Mouse (Mus musculus): Measurements from ENCODE around the gene Aldob. TPM values are rescaled to one million over a fixed set of nuclear protein-coding genes. Genes with fewer than 3 reads are reported as not detected.
A peak's percentile ranks its signal among the peaks of the same experiment; 100 is the strongest.
"Not testable (repeated sequence)": the region's sequence is repeated elsewhere in the genome, so short reads cannot be mapped to it uniquely, and the experiment has no call there.

Aldob gene
- polyA plus RNA-seq, 1 experiment from 2014 or later, result 1.1 TPM

- WGBS, result 84% methylated on average over 3 of the region's 3 CpGs
- no peaks in the 10 kb centered on the region for H3K4me1 ChIP-seq
- no peak overlapping the region for H3K9ac ChIP-seq
- H3K36me3 ChIP-seq, result peaks cover 16% of the 10 kb centered on the region
- H3K27me3 ChIP-seq, result no peaks in the 10 kb centered on the region
- no peaks in the 10 kb centered on the region; the same call in 1 of the 2 replicates for H3K9me3 ChIP-seq
- H3K27ac ChIP-seq, result no peak overlapping the region
- H3K4me3 ChIP-seq, result no peak overlapping the region
- ATAC-seq (ENCODE audit: borderline replicate concordance, extremely low read depth, low FRiP score, low TSS enrichment), result no peak
- no peak overlapping the region for H3K4me2 ChIP-seq
Observed at GRCm38 (mm10) chr4:49535036-49535435, 14.3 kb downstream of the Aldob start.

DNA sequence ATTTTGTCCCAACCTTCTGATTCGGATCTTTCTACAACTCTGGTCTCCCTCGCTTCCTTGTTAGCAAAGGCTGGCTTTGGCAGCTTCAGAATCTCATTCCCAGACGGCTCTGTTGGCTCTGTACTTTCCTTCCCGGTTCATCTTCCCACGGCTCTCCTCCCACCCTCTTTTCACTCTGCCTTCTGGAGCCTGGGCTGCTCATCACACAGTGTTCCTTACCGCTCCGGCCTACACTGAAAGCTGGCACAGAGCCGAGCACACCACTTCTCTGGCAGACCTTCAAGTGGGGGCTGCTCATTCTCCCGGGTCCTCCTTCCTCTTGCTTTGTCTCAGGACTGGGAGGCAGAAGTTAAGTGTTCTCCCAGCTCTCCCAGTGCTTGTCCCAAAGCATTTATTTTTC lies 26.8 kb downstream of the Aldob start:
- Histone ChIP-seq H3K4me2 (peak overlapping the region; percentile 71), H3K9ac (no peak overlapping the region), H3K4me3 (no peak overlapping the region), H3K27ac (no peak overlapping the region), H3K27me3 (no peaks in the 10 kb centered on the region), H3K4me1 (peaks cover 13% of the 10 kb centered on the region; the same call in 1 of the 2 replicates), H3K36me3 (peaks cover 5% of the 10 kb centered on the region), H3K9me3 (no peaks in the 10 kb centered on the region)
- 65% methylated on average over 9 of the region's 9 CpGs for WGBS
- no peak for ATAC-seq (ENCODE audit: borderline replicate concordance, extremely low read depth, low FRiP score, low TSS enrichment)

DNA sequence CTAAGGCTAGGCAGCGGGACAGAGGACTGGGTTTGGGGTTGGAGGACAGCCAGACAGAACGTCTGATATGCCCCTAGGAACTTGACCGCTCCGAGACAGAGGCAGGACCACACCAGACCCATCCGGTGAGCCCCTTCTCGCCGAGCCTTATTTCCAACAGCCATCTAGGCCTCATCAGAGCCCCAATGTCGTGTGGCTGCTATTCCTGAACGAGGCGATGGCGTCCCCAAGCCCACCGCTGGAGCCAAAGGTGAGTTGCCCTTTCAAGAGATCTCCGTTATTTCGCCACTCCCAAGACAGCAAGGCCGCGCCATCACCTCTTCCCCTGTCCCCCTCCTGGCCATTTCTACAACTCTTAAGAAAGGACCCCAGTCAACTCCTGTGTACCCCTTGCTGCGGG lies 28.0 kb downstream of the Aldob start:
- Histone ChIP-seq H3K4me2 (peak overlapping the region; percentile 71), H3K9ac (peak overlapping the region; percentile 68), H3K36me3 (peaks cover 3% of the 10 kb centered on the region; the same call in 1 of the 2 replicates), H3K27me3 (no peaks in the 10 kb centered on the region), H3K4me1 (peaks cover 13% of the 10 kb centered on the region; the same call in 1 of the 2 replicates), H3K4me3 (peak overlapping the region; percentile 73), H3K9me3 (no peaks in the 10 kb centered on the region), H3K27ac (no peak overlapping the region)
- under 1% methylated on average over 17 of the region's 17 CpGs for WGBS
- ATAC-seq (ENCODE audit: borderline replicate concordance, extremely low read depth, low FRiP score, low TSS enrichment), result peak; percentile 35; the same call in 1 of the 2 replicates

GRCm38 (mm10) chr4:49520572-49521340 lies 28.6 kb downstream of the Aldob start, which contains the start of the genes Mrpl50 and Zfp189:
Gene Mrpl50, minus strand, starts transcription at chr4:49521093.
Gene Zfp189, plus strand, starts transcription at chr4:49521176.
- Histone ChIP-seq H3K27me3 (no peaks in the 10 kb centered on the region), H3K27ac (peak within 1 kb of the TSS; percentile 64), H3K4me1 (peaks cover 13% of the 10 kb centered on the region; the same call in 1 of the 2 replicates), H3K4me2 (peak within 1 kb of the TSS; percentile 71), H3K4me3 (peak within 1 kb of the TSS; percentile 73), H3K36me3 (peaks cover 3% of the 10 kb centered on the region; the same call in 1 of the 2 replicates), H3K9me3 (no peaks in the 10 kb centered on the region), H3K9ac (peak within 1 kb of the TSS; percentile 68)
- peak; percentile 99 for ATAC-seq (ENCODE audit: borderline replicate concordance, extremely low read depth, low FRiP score, low TSS enrichment)
- WGBS, result under 1% methylated on average over 41 of the region's 41 CpGs

DNA sequence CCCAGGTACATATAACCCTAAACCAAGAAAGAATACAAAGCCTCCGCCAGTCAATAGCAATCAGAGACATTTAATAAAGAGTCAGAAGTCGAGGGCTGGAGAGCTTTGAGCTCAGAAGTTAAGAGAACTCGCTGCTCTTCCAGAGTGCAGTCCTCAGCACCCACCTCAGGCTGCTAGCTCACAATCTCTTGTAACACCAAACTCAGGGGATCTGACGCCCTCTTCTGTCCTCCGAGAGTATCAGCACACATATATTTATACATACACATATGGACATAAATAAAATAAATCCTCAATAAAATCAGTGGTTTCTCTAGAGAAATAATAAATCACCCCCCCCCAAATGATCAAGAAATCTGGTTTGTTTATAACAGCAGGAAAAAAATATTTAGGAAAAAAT lies 29.9 kb downstream of the Aldob start:
- H3K27ac ChIP-seq, result no peak overlapping the region
- peaks cover 13% of the 10 kb centered on the region; the same call in 1 of the 2 replicates for H3K4me1 ChIP-seq
- H3K27me3 ChIP-seq, result no peaks in the 10 kb centered on the region
- no peaks in the 10 kb centered on the region; the same call in 1 of the 2 replicates for H3K36me3 ChIP-seq
- H3K9ac ChIP-seq, result no peak overlapping the region
- no peak for ATAC-seq (ENCODE audit: borderline replicate concordance, extremely low read depth, low FRiP score, low TSS enrichment)
- H3K4me3 ChIP-seq, result peak overlapping the region; percentile 7; the same call in 1 of the 2 replicates
- no peaks in the 10 kb centered on the region for H3K9me3 ChIP-seq
- WGBS, result 80% methylated on average over 5 of the region's 5 CpGs
- H3K4me2 ChIP-seq, result peak overlapping the region; percentile 58

DNA sequence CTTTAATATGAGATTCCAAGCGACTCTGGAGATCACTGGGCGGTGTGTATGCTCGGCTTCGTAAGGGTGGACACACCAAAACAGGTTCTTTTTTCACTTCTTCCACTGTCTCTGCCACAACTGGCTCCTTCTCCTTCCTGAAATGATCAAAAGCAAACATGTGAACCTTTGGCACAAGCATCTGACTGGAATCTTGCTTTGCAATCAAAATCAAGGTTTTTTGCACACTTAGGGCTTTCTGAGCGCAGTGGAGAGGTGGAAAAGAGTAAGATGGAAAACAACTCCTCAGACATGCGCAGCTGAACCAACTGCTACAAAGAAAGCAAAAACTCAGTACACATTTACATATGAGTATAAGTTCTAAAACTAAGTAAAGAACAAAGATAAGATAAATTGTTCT lies 34.9 kb downstream of the Aldob start:
- Histone ChIP-seq H3K4me2 (no peak overlapping the region), H3K4me1 (0 out of 2 replicates have a peak, but pooled peaks cover 2% of the 10 kb centered on the region), H3K4me3 (no peak overlapping the region), H3K36me3 (peaks cover 27% of the 10 kb centered on the region), H3K9me3 (no peaks in the 10 kb centered on the region), H3K27ac (no peak overlapping the region), H3K27me3 (no peaks in the 10 kb centered on the region), H3K9ac (no peak overlapping the region)
- no peak for ATAC-seq (ENCODE audit: borderline replicate concordance, extremely low read depth, low FRiP score, low TSS enrichment)
- 96% methylated on average over 6 of the region's 6 CpGs for WGBS

GRCm38 (mm10) chr4:49512636-49513035 lies 36.7 kb downstream of the Aldob start:
- no peaks in the 10 kb centered on the region for H3K9me3 ChIP-seq
- no peak overlapping the region for H3K27ac ChIP-seq
- no peak for ATAC-seq (ENCODE audit: borderline replicate concordance, extremely low read depth, low FRiP score, low TSS enrichment)
- WGBS, result 91% methylated on average over 4 of the region's 4 CpGs
- no peaks in the 10 kb centered on the region for H3K27me3 ChIP-seq
- peaks cover 27% of the 10 kb centered on the region for H3K36me3 ChIP-seq
- H3K4me3 ChIP-seq, result no peak overlapping the region
- H3K4me1 ChIP-seq, result no peaks in the 10 kb centered on the region
- H3K4me2 ChIP-seq, result no peak overlapping the region
- no peak overlapping the region for H3K9ac ChIP-seq

- not testable (repeated sequence) for H3K4me1 ChIP-seq; H3K27ac ChIP-seq; ATAC-seq (ENCODE audit: borderline replicate concordance, extremely low read depth, low FRiP score, low TSS enrichment); H3K27me3 ChIP-seq; H3K9ac ChIP-seq; H3K9me3 ChIP-seq; H3K4me3 ChIP-seq; H3K4me2 ChIP-seq
- H3K36me3 ChIP-seq, result peaks cover 27% of the 10 kb centered on the region
- WGBS, result 67% methylated on average over 1 of the region's 1 CpGs
Observed at GRCm38 (mm10) chr4:49510236-49510835, 39.0 kb downstream of the Aldob start.

- Histone ChIP-seq H3K9me3 (no peaks in the 10 kb centered on the region), H3K27me3 (no peaks in the 10 kb centered on the region), H3K36me3 (peaks cover 24% of the 10 kb centered on the region), H3K4me3 (no peak overlapping the region), H3K27ac (no peak overlapping the region), H3K4me1 (no peaks in the 10 kb centered on the region), H3K9ac (no peak overlapping the region), H3K4me2 (no peak overlapping the region)
- no peak for ATAC-seq (ENCODE audit: borderline replicate concordance, extremely low read depth, low FRiP score, low TSS enrichment)
- 70% methylated on average over 2 of the region's 2 CpGs for WGBS
Observed at GRCm38 (mm10) chr4:49509183-49509582, 40.2 kb downstream of the Aldob start.

- 48% methylated on average over 3 of the region's 3 CpGs for WGBS
- Histone ChIP-seq H3K27me3 (no peaks in the 10 kb centered on the region), H3K4me2 (no peak within 1 kb of the TSS), H3K9ac (no peak within 1 kb of the TSS), H3K4me3 (no peak within 1 kb of the TSS), H3K9me3 (no peaks in the 10 kb centered on the region), H3K36me3 (0 out of 2 replicates have a peak, but pooled peaks cover under 1% of the 10 kb centered on the region), H3K4me1 (no peaks in the 10 kb centered on the region), H3K27ac (no peak within 1 kb of the TSS)
- ATAC-seq (ENCODE audit: borderline replicate concordance, extremely low read depth, low FRiP score, low TSS enrichment), result no peak
Observed at GRCm38 (mm10) chr4:49506386-49506785, 43.0 kb downstream of the Aldob start, which contains the start of gene Baat. Gene Baat, minus strand, starts transcription at chr4:49506557.

GRCm38 (mm10) chr4:49503563-49503962 lies 45.8 kb downstream of the Aldob start:
- no peak for ATAC-seq (ENCODE audit: borderline replicate concordance, extremely low read depth, low FRiP score, low TSS enrichment)
- 82% methylated on average over 1 of the region's 1 CpGs for WGBS
- Histone ChIP-seq H3K4me1 (no peaks in the 10 kb centered on the region), H3K27me3 (no peaks in the 10 kb centered on the region), H3K27ac (no peak overlapping the region), H3K9ac (no peak overlapping the region), H3K9me3 (no peaks in the 10 kb centered on the region), H3K4me2 (no peak overlapping the region), H3K4me3 (no peak overlapping the region), H3K36me3 (no peaks in the 10 kb centered on the region)

Measured in lung, embryonic 15.5 days (tissue).